Mouse (Mus musculus): Measurements from ENCODE around the gene Slc29a2.

Slc29a2 gene

DNA sequence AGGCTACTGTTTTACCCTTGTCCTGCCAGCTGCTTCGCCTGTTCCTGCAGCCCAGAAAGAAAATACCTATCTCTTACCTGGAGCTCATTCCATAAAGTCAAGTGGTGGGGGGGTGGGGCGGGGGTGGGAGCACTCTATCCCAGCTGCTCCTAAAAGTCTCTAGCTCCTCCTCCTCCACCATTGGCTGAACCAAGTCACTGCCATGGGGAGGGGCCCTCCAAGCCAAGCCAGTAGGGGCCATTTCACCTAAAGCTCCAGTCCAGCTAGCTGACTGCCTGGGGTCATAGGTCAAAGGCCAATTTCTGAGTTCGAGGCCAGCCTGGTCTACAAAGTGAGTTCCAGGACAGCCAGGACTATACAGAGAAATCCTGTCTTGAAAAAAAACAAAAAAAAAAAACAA, 9.0 kb downstream of the Slc29a2 start:
- no peak for DNase-seq (ENCODE audit: low read depth, low spot score)

GRCm38 (mm10) chr19:5036577-5036976, 12.9 kb downstream of the Slc29a2 start:
- DNase-seq (ENCODE audit: low read depth, low spot score) = no peak

GRCm38 (mm10) chr19:5037678-5038571, 14.3 kb downstream of the Slc29a2 start:
- peak; percentile 85 for DNase-seq (ENCODE audit: low read depth, low spot score)

DNA sequence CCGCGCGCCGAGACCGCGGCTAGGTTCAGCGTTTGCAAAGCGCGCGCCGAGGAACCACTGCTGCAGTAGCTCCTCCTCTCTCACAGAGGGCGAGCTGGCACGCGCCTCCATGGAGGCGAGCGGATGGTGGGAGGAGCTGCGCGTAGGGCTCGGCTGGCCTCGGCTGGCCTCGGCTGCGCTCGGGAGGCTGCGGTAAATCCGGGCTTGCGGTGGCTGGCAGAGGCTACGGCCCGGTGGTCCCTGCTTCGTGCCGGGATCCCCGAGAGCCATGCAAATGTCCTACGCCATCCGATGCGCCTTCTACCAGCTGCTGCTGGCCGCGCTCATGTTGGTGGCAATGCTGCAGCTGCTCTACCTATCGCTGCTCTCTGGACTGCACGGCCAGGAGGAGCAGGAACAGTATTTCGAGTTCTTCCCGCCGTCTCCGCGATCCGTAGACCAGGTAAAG, 15.1 kb downstream of the Slc29a2 start, which contains the start of the genes B4gat1 and AC124502.3:
TSS of gene B4gat1 (plus strand) at position 118 of the 448 bp plus-strand sequence.
TSS of gene AC124502.3 (plus strand) at position 183 of the 448 bp plus-strand sequence.
- DNase-seq (ENCODE audit: low read depth, low spot score) = peak; percentile 82

GRCm38 (mm10) chr19:5039301-5040114, 15.8 kb downstream of the Slc29a2 start:
- DNase-seq (ENCODE audit: low read depth, low spot score) = no peak

DNA sequence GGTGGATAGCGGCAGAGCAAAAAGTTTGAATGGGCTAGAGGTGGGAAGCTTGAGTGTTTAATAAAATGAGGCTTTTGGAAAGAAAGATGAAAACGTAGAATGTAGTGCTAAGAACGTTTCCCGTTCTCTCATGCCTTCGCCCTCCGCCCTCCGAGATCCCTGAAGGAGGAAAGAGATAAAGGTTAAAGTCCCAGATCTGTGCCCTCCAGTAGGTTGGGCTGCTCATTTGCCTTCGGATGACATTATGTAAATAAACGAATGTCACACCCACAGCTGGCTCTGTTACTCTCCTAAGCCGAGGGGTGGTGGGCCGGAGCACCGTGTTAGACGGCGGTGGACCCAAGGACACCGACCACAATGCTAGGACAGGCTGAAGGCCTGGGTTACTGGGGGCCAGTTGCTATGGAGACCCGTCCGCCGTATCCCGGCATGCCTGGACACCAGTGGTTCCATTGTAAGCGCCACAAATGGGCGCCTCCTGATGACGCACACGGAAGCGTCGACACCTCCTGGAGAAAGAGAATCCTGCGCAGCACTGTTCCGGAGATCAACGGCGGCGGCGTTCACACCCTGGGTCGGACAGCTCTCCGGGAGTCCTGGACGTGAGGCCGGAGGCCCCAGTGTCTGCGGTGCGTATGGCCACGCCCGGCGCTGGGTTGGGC, 17.3 kb downstream of the Slc29a2 start, which contains the start of gene Brms1:
TSS of gene Brms1 (plus strand) at position 493 of the 662 bp plus-strand sequence.
- DNase-seq (ENCODE audit: low read depth, low spot score) = peak; percentile 90

DNA sequence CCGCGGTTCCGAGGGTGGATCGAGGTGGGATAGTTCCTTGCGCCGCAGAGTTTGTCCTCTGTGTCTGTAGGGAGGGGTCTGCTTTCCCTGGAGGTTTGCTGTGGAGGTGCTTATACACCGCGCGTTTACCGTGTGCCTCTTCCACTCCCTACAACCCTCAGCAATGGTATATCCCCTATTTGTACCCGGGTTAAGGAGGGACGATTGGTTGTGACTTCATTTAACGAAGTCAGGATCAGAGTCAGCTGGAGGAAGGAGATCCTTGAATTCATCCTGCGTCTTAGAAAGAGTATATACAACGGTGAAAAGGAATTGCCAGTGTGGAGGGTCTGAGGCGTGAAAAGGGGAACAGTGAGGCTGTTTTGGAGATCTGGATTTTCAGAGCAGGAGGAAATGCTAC, 17.9 kb downstream of the Slc29a2 start:
- no peak for DNase-seq (ENCODE audit: low read depth, low spot score)

GRCm38 (mm10) chr19:5045531-5045930, 21.9 kb downstream of the Slc29a2 start:
- no peak for DNase-seq (ENCODE audit: low read depth, low spot score)

DNA sequence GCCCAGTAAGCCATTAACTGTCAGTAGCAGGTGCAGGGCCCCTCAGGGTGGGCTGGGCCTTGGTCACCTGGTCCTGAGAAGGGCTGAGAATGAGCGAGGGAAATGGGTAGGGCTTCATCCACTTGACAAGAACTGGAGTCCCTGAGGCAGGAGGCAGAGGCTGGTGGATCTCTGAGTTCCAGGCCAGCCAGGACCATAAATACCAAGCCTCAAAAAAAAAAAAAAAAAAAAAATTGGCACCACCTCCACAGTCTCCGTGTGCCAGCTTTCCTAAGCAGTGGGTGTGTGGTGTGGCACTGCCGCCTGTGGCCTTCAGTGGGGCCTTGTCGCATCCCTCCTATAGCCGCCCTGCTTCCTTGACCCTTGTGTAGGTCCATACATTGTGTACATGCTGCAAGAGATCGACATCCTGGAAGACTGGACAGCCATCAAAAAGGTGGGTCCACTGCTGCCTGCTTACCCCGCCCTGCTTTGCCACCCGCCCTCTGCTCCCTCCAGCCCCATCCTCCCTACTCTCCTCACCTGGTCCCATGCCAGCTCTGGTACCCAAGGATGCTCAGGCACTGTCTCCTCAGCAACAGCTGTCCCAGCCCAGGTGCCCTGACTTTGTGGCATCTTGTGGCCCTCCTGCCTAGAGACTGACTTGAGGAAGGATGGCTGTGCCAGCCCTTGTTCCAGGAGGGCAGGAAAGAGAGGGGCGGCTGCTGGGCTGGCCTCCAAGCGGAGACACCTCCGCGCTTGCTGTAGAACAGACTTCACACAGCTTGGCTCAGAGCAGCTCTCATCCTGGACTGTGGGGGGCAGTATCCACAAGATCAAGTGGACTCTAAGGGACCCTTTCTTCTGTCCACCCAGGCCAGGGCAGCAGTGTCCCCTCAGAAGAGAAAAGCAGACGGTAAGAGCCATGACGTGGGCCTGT, 24.7 kb downstream of the Slc29a2 start:
- DNase-seq (ENCODE audit: low read depth, low spot score) = no peak

DNA sequence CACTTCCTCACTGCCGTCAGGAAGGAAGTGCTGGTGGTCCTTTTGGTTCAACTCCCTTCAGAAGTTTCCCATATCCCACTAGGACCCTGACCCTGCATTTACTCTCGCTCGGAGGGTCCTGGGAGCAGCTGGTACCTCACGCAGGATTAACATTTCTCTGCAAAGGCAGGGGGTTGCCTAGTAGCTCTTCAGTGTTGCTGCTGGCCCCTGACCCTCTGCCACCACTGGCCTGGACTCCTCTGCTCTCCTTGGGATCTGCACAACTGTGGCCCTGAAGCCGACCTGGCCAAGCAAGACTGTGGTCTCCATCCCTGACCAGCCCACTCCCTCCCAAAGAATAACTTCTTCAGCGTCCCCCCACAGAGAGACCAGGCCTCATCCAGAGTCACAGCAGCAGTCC, 25.7 kb downstream of the Slc29a2 start:
- DNase-seq (ENCODE audit: low read depth, low spot score) = no peak

DNA sequence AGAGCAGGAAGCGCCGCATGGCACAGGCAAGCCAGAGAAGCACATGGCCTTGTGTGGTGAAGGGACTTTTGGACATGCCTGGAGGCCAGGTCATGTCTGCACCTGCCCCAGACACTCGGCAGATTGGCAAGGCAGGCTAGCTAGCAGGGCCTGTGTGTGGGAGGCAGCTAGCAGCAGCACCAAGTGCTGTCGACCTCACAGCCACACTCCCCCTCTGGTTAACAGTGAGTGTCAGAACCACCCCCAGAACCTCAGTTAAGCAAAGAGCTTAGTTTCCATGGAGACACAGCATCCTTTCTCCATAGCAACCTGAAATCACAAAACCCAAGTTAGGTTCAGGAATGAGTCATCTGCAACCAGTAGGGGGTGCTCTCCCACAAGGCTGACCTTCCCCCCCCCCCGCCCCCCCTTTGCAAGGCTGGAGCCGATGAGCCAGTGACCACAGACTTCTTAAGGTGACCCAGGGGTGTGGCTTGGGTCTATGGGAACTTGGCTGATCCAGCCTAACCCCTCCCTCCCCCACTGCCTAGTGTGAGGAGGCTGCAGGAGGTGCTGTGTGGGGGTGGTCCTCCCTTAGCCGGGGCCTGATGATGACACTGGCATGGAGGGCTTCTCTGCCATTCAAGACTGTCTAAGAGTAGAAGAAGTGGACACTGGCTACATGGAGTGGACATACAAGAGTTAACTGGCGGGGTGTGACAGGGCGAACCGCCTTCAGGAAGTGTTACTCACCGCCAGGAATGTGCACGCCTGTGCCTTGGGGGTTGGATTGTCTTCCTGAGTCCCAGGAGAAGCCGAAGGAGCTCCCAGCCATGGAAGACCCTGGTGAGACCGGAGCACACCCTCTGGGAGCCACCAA, 26.6 kb downstream of the Slc29a2 start, which contains the start of gene Rin1:
TSS of gene Rin1 (plus strand) at position 435 of the 859 bp plus-strand sequence.
- no peak for DNase-seq (ENCODE audit: low read depth, low spot score)

- DNase-seq (ENCODE audit: low read depth, low spot score) = no peak
These were observed 27.4 kb downstream of the Slc29a2 start for GRCm38 (mm10) chr19:5051031-5051430.

- no peak for DNase-seq (ENCODE audit: low read depth, low spot score)
These were observed 27.9 kb downstream of the Slc29a2 start for GRCm38 (mm10) chr19:5051515-5051914.

DNA sequence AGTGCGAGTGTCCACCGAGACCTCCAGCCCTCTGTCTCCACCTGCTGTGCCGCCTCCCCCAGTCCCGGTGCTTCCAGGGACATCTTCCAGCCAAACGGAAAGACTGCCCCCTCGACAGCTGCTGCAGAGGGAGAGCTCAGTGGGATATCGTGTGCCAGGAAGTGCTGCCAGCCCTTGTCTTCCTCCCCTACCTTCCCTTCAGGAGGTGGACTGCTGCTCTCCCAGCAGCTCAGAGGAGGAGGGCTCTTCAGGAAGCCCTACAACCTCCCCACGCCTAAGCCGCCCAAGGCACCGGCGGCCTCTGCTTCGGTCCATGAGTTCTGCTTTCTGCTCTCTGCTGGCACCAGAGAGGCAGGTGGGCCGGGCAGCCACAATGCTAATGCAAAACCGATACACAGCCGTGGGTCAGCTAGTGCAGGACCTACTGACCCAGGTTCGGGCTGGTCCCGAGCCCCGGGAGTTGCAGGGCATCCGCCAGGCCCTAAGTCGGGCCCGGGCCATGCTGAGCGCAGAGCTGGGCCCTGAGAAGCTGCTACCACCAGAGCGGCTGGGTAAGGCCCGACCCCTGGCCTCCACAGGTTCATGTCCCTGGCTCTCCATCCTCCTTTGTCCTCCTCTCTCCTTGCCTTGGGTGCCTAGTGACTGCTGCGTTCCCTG, 28.6 kb downstream of the Slc29a2 start:
- DNase-seq (ENCODE audit: low read depth, low spot score) = no peak

GRCm38 (mm10) chr19:5052853-5053252, 29.2 kb downstream of the Slc29a2 start:
- DNase-seq (ENCODE audit: low read depth, low spot score) = no peak

GRCm38 (mm10) chr19:5053909-5054308, 30.2 kb downstream of the Slc29a2 start:
- no peak for DNase-seq (ENCODE audit: low read depth, low spot score)

- DNase-seq (ENCODE audit: low read depth, low spot score) = no peak
These were observed 32.6 kb downstream of the Slc29a2 start for GRCm38 (mm10) chr19:5056251-5056650.

DNA sequence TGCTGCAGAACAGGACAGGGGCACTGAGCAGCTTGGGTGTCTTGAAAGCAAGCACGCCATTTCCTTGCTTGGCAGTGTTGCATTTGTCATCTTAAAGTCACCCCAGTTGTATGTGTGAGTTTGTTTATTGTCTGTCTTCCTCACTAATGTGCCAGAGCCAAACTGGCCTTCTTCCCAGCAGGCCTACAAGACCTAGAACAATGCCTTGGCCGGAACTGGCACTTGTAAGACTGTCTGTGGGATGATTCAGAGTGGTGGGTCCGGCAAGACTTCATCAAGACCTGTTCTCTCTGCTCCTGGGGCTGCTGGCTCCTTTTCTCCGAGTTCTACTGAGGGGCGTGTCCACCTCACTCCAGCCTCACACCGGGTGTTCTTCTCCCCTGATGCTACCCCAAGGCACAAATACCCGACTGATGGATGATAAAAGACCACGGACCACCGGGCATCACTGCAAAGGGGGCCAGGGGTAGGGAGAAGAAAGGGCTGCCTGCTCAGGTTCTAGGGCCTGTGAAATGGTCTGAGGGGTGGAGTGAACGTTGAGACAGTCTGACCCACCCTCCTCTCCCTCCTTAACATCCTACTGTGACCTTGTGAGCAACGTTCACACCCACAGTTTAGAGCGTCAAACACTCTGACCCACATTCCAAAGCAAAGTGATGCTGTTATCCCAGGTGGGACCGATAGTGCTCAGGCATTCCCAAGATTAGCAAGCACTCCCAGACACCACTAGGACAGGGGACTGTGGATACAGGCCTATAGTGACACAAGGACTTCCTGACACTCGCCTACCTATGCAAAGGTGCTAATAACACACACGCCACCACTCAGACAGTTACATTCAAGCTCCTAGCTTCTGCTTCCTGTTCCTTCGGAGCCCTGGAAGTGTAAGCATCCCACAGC, 34.5 kb downstream of the Slc29a2 start:
- DNase-seq (ENCODE audit: low read depth, low spot score) = no peak
